Mouse (Mus musculus) liver, embryonic 14.5 days (tissue): ENCODE data around the gene Gm45140.

ENCODE experiments used
- CTCF ChIP-seq: IDR thresholded peaks from 2 replicates; pipeline ENCODE4 v1.5.1; 2016; ENCODE audit warnings: antibody characterized with exemption, low read depth, control low read depth
- EP300 ChIP-seq: IDR thresholded peaks from 2 replicates; pipeline ENCODE4 v1.6.1; 2016; ENCODE audit warnings: antibody characterized with exemption, low read depth

DNA sequence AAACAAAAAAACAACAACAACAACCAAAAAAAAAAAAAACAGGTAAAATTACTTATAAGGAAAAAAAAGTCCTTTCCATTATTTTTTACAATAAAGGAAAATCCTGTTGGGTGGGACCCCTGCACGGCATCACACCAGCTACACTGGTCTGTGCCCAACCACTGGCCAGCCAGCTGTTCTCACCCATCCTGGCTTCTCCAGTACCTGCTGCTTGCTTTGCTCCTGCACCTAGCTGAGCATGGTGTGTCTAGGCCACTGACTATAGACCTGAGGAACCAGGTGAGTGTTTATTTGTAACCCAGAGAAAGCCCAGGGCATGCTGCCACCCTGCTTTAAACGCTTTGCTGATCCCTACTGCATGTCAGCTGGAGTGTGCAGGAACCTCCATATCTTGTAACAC is 15.2 kb downstream of the Gm45140 start:
- no peak for TF ChIP-seq EP300
- TF ChIP-seq CTCF: no peak
